Mouse (Mus musculus): ENCODE data around the gene Pld1. TPM values are rescaled to one million over a fixed set of nuclear protein-coding genes. Genes with fewer than 3 reads are reported as not detected.

The Pld1 gene
- polyA plus RNA-seq, 1 experiment from 2014 or later = 5.0 TPM

GRCm38 (mm10) chr3:28164678-28165077 lies 226.2 kb downstream of the Pld1 start:
- DNase-seq (ENCODE audit: low spot score) (no peak), ATAC-seq (replicated peaks; ENCODE audit: low FRiP score, low read depth) (no peak)
- no peaks in the 10 kb centered on the region for H3K9me3 ChIP-seq (replicated peaks; ENCODE audit: low read length)
- H3K36me3 ChIP-seq (ENCODE audit: insufficient read depth, low read length) = no peaks in the 10 kb centered on the region
- no peak overlapping the region for H3K27ac ChIP-seq
- H3K9ac ChIP-seq (ENCODE audit: low read depth, low read length) = no peak overlapping the region
- 39% methylated on average over 1 of the region's 1 CpGs for WGBS
- peak; percentile 33; the same call in 1 of the 2 replicates for TF ChIP-seq CTCF (IDR thresholded peaks at IDR 0.05; ENCODE audit: low read depth)
- H3K4me3 ChIP-seq (replicated peaks; ENCODE audit: low read depth, low read length) = no peak overlapping the region
- no peaks in the 10 kb centered on the region for H3K4me1 ChIP-seq (replicated peaks; ENCODE audit: insufficient read depth, low read length)
- no peak overlapping the region for H3K4me2 ChIP-seq (ENCODE audit: low read length)
- no peaks in the 10 kb centered on the region for H3K27me3 ChIP-seq (ENCODE audit: insufficient read depth, low read length)

- H3K4me2 ChIP-seq (ENCODE audit: low read length) = no peak overlapping the region
- H3K27ac ChIP-seq = no peak overlapping the region
- TF ChIP-seq CTCF (IDR thresholded peaks at IDR 0.05; ENCODE audit: low read depth) = peak; percentile 90
- no peaks in the 10 kb centered on the region for H3K27me3 ChIP-seq (ENCODE audit: insufficient read depth, low read length)
- no peak overlapping the region for H3K4me3 ChIP-seq (replicated peaks; ENCODE audit: low read depth, low read length)
- H3K9ac ChIP-seq (ENCODE audit: low read depth, low read length) = no peak overlapping the region
- WGBS = 0% methylated on average over 1 of the region's 1 CpGs
- H3K36me3 ChIP-seq (ENCODE audit: insufficient read depth, low read length) = no peaks in the 10 kb centered on the region
- H3K9me3 ChIP-seq (replicated peaks; ENCODE audit: low read length) = no peaks in the 10 kb centered on the region
- 0 out of 2 replicates have a peak, but pooled peaks cover under 1% of the 10 kb centered on the region for H3K4me1 ChIP-seq (replicated peaks; ENCODE audit: insufficient read depth, low read length)
- DNase-seq (ENCODE audit: low spot score) (peak; percentile 85), ATAC-seq (replicated peaks; ENCODE audit: low FRiP score, low read depth) (no peak)
Observed at GRCm38 (mm10) chr3:28165598-28165997, 227.1 kb downstream of the Pld1 start.

GRCm38 (mm10) chr3:28167796-28168505 lies 229.5 kb downstream of the Pld1 start:
- no peaks in the 10 kb centered on the region for H3K36me3 ChIP-seq (ENCODE audit: insufficient read depth, low read length)
- H3K9ac ChIP-seq (ENCODE audit: low read depth, low read length) = no peak overlapping the region
- DNase-seq (ENCODE audit: low spot score) (no peak), ATAC-seq (replicated peaks; ENCODE audit: low FRiP score, low read depth) (no peak)
- H3K4me2 ChIP-seq (ENCODE audit: low read length) = no peak overlapping the region
- no peaks in the 10 kb centered on the region for H3K27me3 ChIP-seq (ENCODE audit: insufficient read depth, low read length)
- WGBS = 81% methylated on average over 6 of the region's 6 CpGs
- H3K4me3 ChIP-seq (replicated peaks; ENCODE audit: low read depth, low read length) = no peak overlapping the region
- TF ChIP-seq CTCF (IDR thresholded peaks at IDR 0.05; ENCODE audit: low read depth) = no peak
- H3K4me1 ChIP-seq (replicated peaks; ENCODE audit: insufficient read depth, low read length) = peaks cover 8% of the 10 kb centered on the region; the same call in 1 of the 2 replicates
- H3K27ac ChIP-seq = no peak overlapping the region
- H3K9me3 ChIP-seq (replicated peaks; ENCODE audit: low read length) = no peaks in the 10 kb centered on the region

GRCm38 (mm10) chr3:28170911-28171618 lies 232.6 kb downstream of the Pld1 start:
- no peaks in the 10 kb centered on the region for H3K9me3 ChIP-seq (replicated peaks; ENCODE audit: low read length)
- no peak overlapping the region for H3K4me3 ChIP-seq (replicated peaks; ENCODE audit: low read depth, low read length)
- peak overlapping the region; percentile 16; the same call in 1 of the 2 replicates for H3K4me2 ChIP-seq (ENCODE audit: low read length)
- H3K27ac ChIP-seq = no peak overlapping the region
- 29% methylated on average over 17 of the region's 17 CpGs for WGBS
- ATAC-seq (replicated peaks; ENCODE audit: low FRiP score, low read depth) (no peak; the same call in 1 of the 2 replicates), DNase-seq (ENCODE audit: low spot score) (peak; percentile 69)
- no peaks in the 10 kb centered on the region for H3K27me3 ChIP-seq (ENCODE audit: insufficient read depth, low read length)
- TF ChIP-seq CTCF (IDR thresholded peaks at IDR 0.05; ENCODE audit: low read depth) = peak; percentile 55
- no peak overlapping the region for H3K9ac ChIP-seq (ENCODE audit: low read depth, low read length)
- H3K36me3 ChIP-seq (ENCODE audit: insufficient read depth, low read length) = no peaks in the 10 kb centered on the region
- peaks cover 8% of the 10 kb centered on the region; the same call in 1 of the 2 replicates for H3K4me1 ChIP-seq (replicated peaks; ENCODE audit: insufficient read depth, low read length)

- Histone ChIP-seq H3K27me3 (ENCODE audit: insufficient read depth, low read length) (no peaks in the 10 kb centered on the region), H3K36me3 (ENCODE audit: insufficient read depth, low read length) (no peaks in the 10 kb centered on the region), H3K9ac (ENCODE audit: low read depth, low read length) (no peak overlapping the region), H3K9me3 (replicated peaks; ENCODE audit: low read length) (no peaks in the 10 kb centered on the region), H3K4me2 (ENCODE audit: low read length) (no peak overlapping the region), H3K27ac (no peak overlapping the region), H3K4me1 (replicated peaks; ENCODE audit: insufficient read depth, low read length) (0 out of 2 replicates have a peak, but pooled peaks cover under 1% of the 10 kb centered on the region), H3K4me3 (replicated peaks; ENCODE audit: low read depth, low read length) (no peak overlapping the region)
- peak; percentile 27 for DNase-seq (ENCODE audit: low spot score)
- TF ChIP-seq CTCF (IDR thresholded peaks at IDR 0.05; ENCODE audit: low read depth) = peak; percentile 20; the same call in 1 of the 2 replicates
- WGBS = 26% methylated on average over 21 of the region's 21 CpGs
- ATAC-seq (replicated peaks; ENCODE audit: low FRiP score, low read depth) = peak; percentile 71; the same call in 1 of the 2 replicates
Observed at GRCm38 (mm10) chr3:28175997-28176967, 237.8 kb downstream of the Pld1 start.

Measured in kidney, postnatal 0 days (tissue).